In the genomic region with DNA sequence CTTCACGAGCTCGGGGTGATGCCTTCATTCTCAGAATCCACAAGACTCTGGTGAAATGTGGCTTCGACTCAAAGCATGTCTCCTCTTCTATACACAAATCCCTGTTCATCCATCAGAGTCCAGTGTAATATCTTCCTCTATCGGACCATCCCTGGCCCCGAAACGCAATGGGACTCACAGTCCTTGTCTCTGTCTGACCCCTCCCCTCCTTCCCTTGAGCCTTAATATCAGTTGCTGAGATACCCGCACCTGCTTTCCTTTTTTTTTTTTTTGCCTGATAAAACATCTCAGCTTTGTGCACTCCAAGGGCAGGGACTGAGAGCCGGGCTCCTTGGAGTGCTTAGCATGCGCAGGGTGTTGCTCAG, we compare ENCODE assay signal across 8 mouse cellular contexts. TPM values are rescaled to one million over a fixed set of nuclear protein-coding genes. Genes with fewer than 3 reads are reported as not detected.
DNase-seq lines count a peak whose midpoint lies in the region; ATAC-seq and TF ChIP-seq lines count a peak whose summit lies in the region.

No protein-coding gene starts in this region.

- ATAC-seq in heart, embryonic 14.5 days (ENCODE audit: insufficient number of reproducible peaks, insufficient read depth, low FRiP score, low read depth), result no peak
- peak; percentile 14 for ATAC-seq in Patski
- ATAC-seq in hindbrain, embryonic 12.5 days (ENCODE audit: low FRiP score), result no peak
- ATAC-seq in midbrain, embryonic 12.5 days (ENCODE audit: low FRiP score, low read depth), result 0 out of 2 replicates have a peak, but pooled peaks have one; percentile 7

- CTCF ChIA-PET in Patski (lab: Charles Lee), result interaction anchor here (0.9 to 1.6 kb wide), 2 partner anchors 8 to 13 kb away, joined by 4 read pairs; no protein-coding TSS in a partner anchor

- no peak for TF ChIP-seq CTCF in Patski (IDR thresholded peaks at IDR 0.05)

- peak overlapping the region; percentile 87 for H3K9ac ChIP-seq in heart, embryonic 14.5 days (ENCODE audit: low read length)
- H3K9ac ChIP-seq in hindbrain, embryonic 12.5 days, result peak overlapping the region; percentile 77
- peak overlapping the region; percentile 71 for H3K9ac ChIP-seq in midbrain, embryonic 12.5 days (replicated peaks)

- H3K4me3 ChIP-seq in heart, embryonic 14.5 days (ENCODE audit: control insufficient read depth in 1 of 2, insufficient read depth in 1 of 2, low read depth in 1 of 2, low read length in 2 of 2), result peak overlapping the region in 1 of 2 experiments; percentile 72; a peak in 3 of 4 replicates
- peak overlapping the region; percentile 55 for H3K4me3 ChIP-seq in hindbrain, embryonic 12.5 days
- H3K4me3 ChIP-seq in midbrain, embryonic 12.5 days, result peak overlapping the region; percentile 59

- POLR2A ChIA-PET in Patski (lab: Charles Lee), result no interaction called here

- peaks cover 19% of the 10 kb centered on the region for H3K27me3 ChIP-seq in heart, embryonic 14.5 days (ENCODE audit: control insufficient read depth, insufficient read depth, low read length)
- no peaks in the 10 kb centered on the region for H3K27me3 ChIP-seq in Patski
- H3K27me3 ChIP-seq in hindbrain, embryonic 12.5 days, result peaks cover 22% of the 10 kb centered on the region
- H3K27me3 ChIP-seq in midbrain, embryonic 12.5 days, result peaks cover 11% of the 10 kb centered on the region

- H3K36me3 ChIP-seq in heart, embryonic 14.5 days (ENCODE audit: control insufficient read depth, insufficient read depth, low read length), result no peaks in the 10 kb centered on the region
- no peaks in the 10 kb centered on the region for H3K36me3 ChIP-seq in hindbrain, embryonic 12.5 days
- H3K36me3 ChIP-seq in midbrain, embryonic 12.5 days, result no peaks in the 10 kb centered on the region

- in situ Hi-C loops in Patski (cut with MboI; ENCODE audit: low pct_unique_long_range_greater_than_20kb), result no loop called here

- H3K4me1 ChIP-seq in heart, embryonic 14.5 days (ENCODE audit: control insufficient read depth in 2 of 2, insufficient read depth in 2 of 2, low read length in 2 of 2), result peaks cover 12 to 18% of the 10 kb centered on the region in 2 experiments
- peaks cover 27% of the 10 kb centered on the region for H3K4me1 ChIP-seq in hindbrain, embryonic 12.5 days
- H3K4me1 ChIP-seq in midbrain, embryonic 12.5 days, result peaks cover 35% of the 10 kb centered on the region

- DNase-seq in heart, adult 18-20 months, result no peak
- DNase-seq in Patski (ENCODE audit: low read depth, low spot score), result no peak
- DNase-seq in adrenal gland, postnatal 25 days, result no peak
- DNase-seq in cerebellum, adult 9-11 months, result no peak
- DNase-seq in testis, postnatal 10 days (ENCODE audit: low spot score), result no peak

- WGBS in heart, embryonic 14.5 days, result 11% methylated on average over 9 of the region's 9 CpGs
- 6% methylated on average over 9 of the region's 9 CpGs for WGBS in hindbrain, embryonic 12.5 days
- WGBS in midbrain, embryonic 12.5 days, result 3% methylated on average over 9 of the region's 9 CpGs

- peak overlapping the region; percentile 97 for H3K4me2 ChIP-seq in heart, embryonic 14.5 days (ENCODE audit: low read length)
- peak overlapping the region; percentile 85 for H3K4me2 ChIP-seq in hindbrain, embryonic 12.5 days (replicated peaks)
- peak overlapping the region; percentile 83 for H3K4me2 ChIP-seq in midbrain, embryonic 12.5 days (replicated peaks)

- no peak overlapping the region for H3K27ac ChIP-seq in heart, embryonic 14.5 days (replicated peaks in 1 of 2; ENCODE audit: control insufficient read depth in 1 of 2, insufficient read depth in 1 of 2, low read depth in 2 of 2, low read length in 2 of 2)
- H3K27ac ChIP-seq in hindbrain, embryonic 12.5 days, result peak overlapping the region; percentile 64; the same call in 1 of the 2 replicates
- no peak overlapping the region for H3K27ac ChIP-seq in midbrain, embryonic 12.5 days (replicated peaks)

- H3K9me3 ChIP-seq in heart, embryonic 14.5 days (ENCODE audit: control insufficient read depth, low read length), result no peaks in the 10 kb centered on the region
- H3K9me3 ChIP-seq in hindbrain, embryonic 12.5 days (replicated peaks), result no peaks in the 10 kb centered on the region
- no peaks in the 10 kb centered on the region for H3K9me3 ChIP-seq in midbrain, embryonic 12.5 days

RNA-seq across cellular contexts. Expression of a gene that starts 0.7 kb away (rescaled TPM):
- polyA plus RNA-seq in heart, embryonic 14.5 days (2014; fragmentation: Nextera tagmentation; extraction: Ambion mirVana), result 6.2 and 7.4 TPM in 2 replicates
- total RNA-seq in heart, adult 18-20 months (2021), result 1 to 10 TPM; 2.3 to 3.5 TPM
- polyA plus RNA-seq in Patski (2021), result 18.0 TPM
- polyA plus RNA-seq in hindbrain, embryonic 12.5 days (2016; fragmentation: Nextera tagmentation; extraction: Ambion mirVana), result 17.7 and 21.4 TPM in 2 replicates
- 16.4 and 16.9 TPM in 2 replicates for polyA plus RNA-seq in midbrain, embryonic 12.5 days (2016; fragmentation: Nextera tagmentation; extraction: Ambion mirVana)
- total RNA-seq in adrenal gland, postnatal 25 days (2021), result 36.0 and 44.8 TPM in 2 replicates

RNA-seq across cellular contexts. Expression of a gene that starts 28.9 kb away (rescaled TPM):
- 126 and 129 TPM in 2 replicates for polyA plus RNA-seq in heart, embryonic 14.5 days (2014; fragmentation: Nextera tagmentation; extraction: Ambion mirVana)
- 10 to 100 TPM; 75.7 to 78.3 TPM for total RNA-seq in heart, adult 18-20 months (2021)
- polyA plus RNA-seq in Patski (2021), result 64.2 TPM
- 122 and 128 TPM in 2 replicates for polyA plus RNA-seq in hindbrain, embryonic 12.5 days (2016; fragmentation: Nextera tagmentation; extraction: Ambion mirVana)
- polyA plus RNA-seq in midbrain, embryonic 12.5 days (2016; fragmentation: Nextera tagmentation; extraction: Ambion mirVana), result 136 and 138 TPM in 2 replicates
- 121 and 128 TPM in 2 replicates for total RNA-seq in adrenal gland, postnatal 25 days (2021)

Comparison
In these comparisons a context has a peak if more than half of its experiments do, and no peak if none do; other contexts are left out.
1. ATAC-seq: peak in Patski (single experiment) and midbrain, embryonic 12.5 days (single experiment); none in heart, embryonic 14.5 days (single experiment) and hindbrain, embryonic 12.5 days (single experiment).
2. Peak in every context shown above with its lines, with median percentiles within 50 percentile points of each other: H3K4me2 ChIP-seq and H3K9ac ChIP-seq.